Mouse (Mus musculus): ENCODE measurements at regions not wholly inside any gene's neighbourhood (a gene's known extent, or its start where the extent isn't known, plus 50 kb on each side); places are given as distances from the start of the nearest gene placed in this dataset.
A peak's percentile ranks its signal among the peaks of the same experiment; 100 is the strongest.

GRCm38 (mm10) chr13:34800906-34801305, 66.3 kb downstream of the Fam50b start:
- H3K4me3 ChIP-seq (replicated peaks) = no peak overlapping the region
- H3K9ac ChIP-seq = no peak overlapping the region
- 72% methylated on average over 5 of the region's 5 CpGs for WGBS
- peaks cover 4% of the 10 kb centered on the region; the same call in 1 of the 2 replicates for H3K4me1 ChIP-seq
- no peaks in the 10 kb centered on the region for H3K9me3 ChIP-seq (replicated peaks)
- H3K27me3 ChIP-seq = no peaks in the 10 kb centered on the region
- no peak overlapping the region for H3K27ac ChIP-seq (replicated peaks)
- H3K4me2 ChIP-seq (replicated peaks) = no peak overlapping the region
- H3K36me3 ChIP-seq = no peaks in the 10 kb centered on the region
- ATAC-seq (ENCODE audit: insufficient number of reproducible peaks, low FRiP score, low TSS enrichment, low read depth) = no peak

GRCm38 (mm10) chr13:34806532-34807092, 68.5 kb upstream of the Prpf4b start:
- Histone ChIP-seq H3K4me1 (peaks cover 6% of the 10 kb centered on the region; the same call in 1 of the 2 replicates), H3K27ac (replicated peaks) (0 out of 2 replicates have a peak overlapping the region, but pooled peaks have one; percentile 24)
- 0 out of 2 replicates have a peak, but pooled peaks have one; percentile 24 for ATAC-seq (ENCODE audit: insufficient number of reproducible peaks, low FRiP score, low TSS enrichment, low read depth)

GRCm38 (mm10) chr13:34809536-34809935, 65.6 kb upstream of the Prpf4b start:
- H3K4me3 ChIP-seq (replicated peaks) = no peak overlapping the region
- no peak overlapping the region for H3K4me2 ChIP-seq (replicated peaks)
- 92% methylated on average over 1 of the region's 1 CpGs for WGBS
- no peak overlapping the region for H3K27ac ChIP-seq (replicated peaks)
- no peaks in the 10 kb centered on the region; the same call in 1 of the 2 replicates for H3K9me3 ChIP-seq (replicated peaks)
- ATAC-seq (ENCODE audit: insufficient number of reproducible peaks, low FRiP score, low TSS enrichment, low read depth) = no peak
- H3K27me3 ChIP-seq = no peaks in the 10 kb centered on the region
- H3K4me1 ChIP-seq = peaks cover 12% of the 10 kb centered on the region
- no peak overlapping the region for H3K9ac ChIP-seq
- no peaks in the 10 kb centered on the region for H3K36me3 ChIP-seq

More at GRCm38 (mm10) chr13:34806532-34807092, 68.5 kb upstream of the Prpf4b start:
- Histone ChIP-seq H3K4me2 (replicated peaks) (no peak overlapping the region), H3K9ac (no peak overlapping the region), H3K36me3 (no peaks in the 10 kb centered on the region), H3K27me3 (no peaks in the 10 kb centered on the region), H3K4me3 (replicated peaks) (no peak overlapping the region), H3K9me3 (replicated peaks) (no peaks in the 10 kb centered on the region)
- 34% methylated on average over 9 of the region's 9 CpGs for WGBS

DNA sequence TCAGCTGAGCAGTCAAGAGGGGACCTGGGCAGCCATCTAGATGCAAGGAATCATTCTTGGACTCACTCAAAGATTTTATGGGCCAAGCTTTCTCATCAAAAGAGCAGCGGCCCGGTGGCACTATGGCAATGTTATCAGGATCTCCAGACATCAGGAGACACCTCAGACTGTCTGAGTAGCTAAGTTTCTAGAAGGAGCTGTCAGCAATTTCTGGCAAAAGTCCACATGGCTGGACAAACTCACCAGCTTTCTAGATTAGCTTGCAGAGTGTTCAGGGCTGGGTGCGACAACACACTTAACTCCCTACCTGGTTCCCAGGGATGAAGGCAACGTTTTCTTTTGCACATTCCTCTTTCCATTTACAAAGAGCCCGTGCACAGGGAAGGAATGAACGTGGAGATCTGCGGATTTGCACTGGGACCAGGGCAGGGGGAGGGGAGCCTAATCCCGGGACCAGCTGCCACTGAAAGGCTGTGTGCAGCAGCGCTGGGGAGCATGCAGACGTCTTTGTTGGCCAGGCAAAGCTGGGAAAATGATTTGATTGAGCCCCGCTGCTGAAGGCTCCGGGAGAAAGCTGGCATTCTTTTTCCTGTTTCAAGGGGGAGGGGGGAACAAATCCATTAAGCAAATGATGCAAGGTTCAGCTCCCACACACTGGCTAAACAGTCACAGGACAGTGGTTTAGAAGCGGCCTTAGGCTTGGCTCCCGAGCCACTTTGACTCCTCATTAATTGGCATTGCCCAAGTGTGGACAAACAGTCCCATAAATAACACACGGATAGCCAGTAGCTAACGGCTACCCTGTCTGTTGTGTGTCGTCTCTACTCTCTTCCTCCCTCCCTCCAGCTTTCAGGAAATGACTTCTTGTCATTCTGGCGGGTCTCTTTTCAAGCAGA, 60.7 kb upstream of the Prpf4b start:
- H3K4me3 ChIP-seq (replicated peaks) = no peak overlapping the region
- no peaks in the 10 kb centered on the region; the same call in 1 of the 2 replicates for H3K9me3 ChIP-seq (replicated peaks)
- peak overlapping the region; percentile 55 for H3K27ac ChIP-seq (replicated peaks)
- no peak overlapping the region for H3K9ac ChIP-seq
- WGBS = 21% methylated on average over 18 of the region's 18 CpGs
- peaks cover 11% of the 10 kb centered on the region for H3K4me1 ChIP-seq
- peak overlapping the region; percentile 29; the same call in 1 of the 2 replicates for H3K4me2 ChIP-seq (replicated peaks)
- 0 out of 2 replicates have a peak, but pooled peaks have one; percentile 60 for ATAC-seq (ENCODE audit: insufficient number of reproducible peaks, low FRiP score, low TSS enrichment, low read depth)
- H3K36me3 ChIP-seq = no peaks in the 10 kb centered on the region
- no peaks in the 10 kb centered on the region for H3K27me3 ChIP-seq

DNA sequence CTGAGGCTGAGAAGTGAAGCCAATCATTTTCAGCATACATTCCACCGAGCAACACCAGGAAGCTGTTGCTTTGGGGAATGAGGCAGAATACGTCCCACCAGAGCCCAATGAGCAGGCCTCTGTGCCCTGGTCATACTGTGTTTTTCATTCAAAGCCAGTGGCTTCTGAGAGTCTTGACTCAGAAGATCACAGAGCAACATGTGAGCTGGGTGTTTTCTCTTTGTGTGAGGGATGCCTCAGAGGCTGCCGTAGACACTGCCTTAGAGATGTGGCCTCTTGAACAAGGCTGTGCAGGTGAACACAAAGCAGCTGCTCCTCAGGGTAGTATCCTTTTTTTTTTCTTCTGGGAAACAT, 60.1 kb upstream of the Prpf4b start:
- Histone ChIP-seq H3K27me3 (no peaks in the 10 kb centered on the region), H3K4me3 (replicated peaks) (no peak overlapping the region), H3K9ac (no peak overlapping the region), H3K4me1 (peaks cover 11% of the 10 kb centered on the region), H3K9me3 (replicated peaks) (no peaks in the 10 kb centered on the region; the same call in 1 of the 2 replicates), H3K4me2 (replicated peaks) (0 out of 2 replicates have a peak overlapping the region, but pooled peaks have one; percentile 29), H3K27ac (replicated peaks) (peak overlapping the region; percentile 55), H3K36me3 (no peaks in the 10 kb centered on the region)
- no peak for ATAC-seq (ENCODE audit: insufficient number of reproducible peaks, low FRiP score, low TSS enrichment, low read depth)
- 31% methylated on average over 3 of the region's 3 CpGs for WGBS

GRCm38 (mm10) chr13:34818211-34818610, 56.9 kb upstream of the Prpf4b start:
- H3K4me1 ChIP-seq = peaks cover 11% of the 10 kb centered on the region
- ATAC-seq (ENCODE audit: insufficient number of reproducible peaks, low FRiP score, low TSS enrichment, low read depth) = no peak
- no peak overlapping the region for H3K4me3 ChIP-seq (replicated peaks)
- 67% methylated on average over 5 of the region's 5 CpGs for WGBS
- H3K9me3 ChIP-seq (replicated peaks) = no peaks in the 10 kb centered on the region
- H3K27me3 ChIP-seq = no peaks in the 10 kb centered on the region
- H3K4me2 ChIP-seq (replicated peaks) = no peak overlapping the region
- no peak overlapping the region for H3K9ac ChIP-seq
- no peak overlapping the region for H3K27ac ChIP-seq (replicated peaks)
- no peaks in the 10 kb centered on the region for H3K36me3 ChIP-seq

GRCm38 (mm10) chr13:34820423-34820822, 54.7 kb upstream of the Prpf4b start:
- Histone ChIP-seq H3K4me1 (no peaks in the 10 kb centered on the region), H3K27me3 (no peaks in the 10 kb centered on the region), H3K9ac (no peak overlapping the region), H3K36me3 (no peaks in the 10 kb centered on the region), H3K4me3 (replicated peaks) (no peak overlapping the region), H3K4me2 (replicated peaks) (no peak overlapping the region), H3K27ac (replicated peaks) (no peak overlapping the region), H3K9me3 (replicated peaks) (no peaks in the 10 kb centered on the region)
- no peak for ATAC-seq (ENCODE audit: insufficient number of reproducible peaks, low FRiP score, low TSS enrichment, low read depth)
- 57% methylated on average over 4 of the region's 4 CpGs for WGBS

DNA sequence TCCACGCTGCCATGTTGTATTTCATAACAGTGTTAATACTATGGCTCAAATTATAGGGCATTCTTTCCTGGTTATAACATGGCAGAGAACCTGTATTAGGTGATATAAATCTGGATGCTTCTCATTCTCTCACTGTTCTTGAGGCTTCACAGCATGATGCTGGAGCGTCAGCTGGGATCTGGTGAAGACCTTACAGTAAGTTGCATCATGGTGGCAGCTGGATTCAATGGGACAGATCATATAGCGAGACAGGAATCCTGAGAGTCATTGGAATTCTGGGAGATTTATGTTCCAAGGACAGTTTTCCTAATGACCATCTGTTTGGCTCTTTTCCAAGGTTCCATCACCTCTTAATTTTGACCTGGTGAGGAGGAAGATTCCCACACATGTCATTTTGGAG, 53.2 kb upstream of the Prpf4b start:
- Histone ChIP-seq H3K4me3 (replicated peaks) (no peak overlapping the region), H3K27ac (replicated peaks) (no peak overlapping the region), H3K36me3 (no peaks in the 10 kb centered on the region), H3K9me3 (replicated peaks) (no peaks in the 10 kb centered on the region), H3K27me3 (no peaks in the 10 kb centered on the region), H3K9ac (no peak overlapping the region), H3K4me1 (no peaks in the 10 kb centered on the region), H3K4me2 (replicated peaks) (no peak overlapping the region)
- no peak for ATAC-seq (ENCODE audit: insufficient number of reproducible peaks, low FRiP score, low TSS enrichment, low read depth)
- 85% methylated on average over 3 of the region's 3 CpGs for WGBS

DNA sequence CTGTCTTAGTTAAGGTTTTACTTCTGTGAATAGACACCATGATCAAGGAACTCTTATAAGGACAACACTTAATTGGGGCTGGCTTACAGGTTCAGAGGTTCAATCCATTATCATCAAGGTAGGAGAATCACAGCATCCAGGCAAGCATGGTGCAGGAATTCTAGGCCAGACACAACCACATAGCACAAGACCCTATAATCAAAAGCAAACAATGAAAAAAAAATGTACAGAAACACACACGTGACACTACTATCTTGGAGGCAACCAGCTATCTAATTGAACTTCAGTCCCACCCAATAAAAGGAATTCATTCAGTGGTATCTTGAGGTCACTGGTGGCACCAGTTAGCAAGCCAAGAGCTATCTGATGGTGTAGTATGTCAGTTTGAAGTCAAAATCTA, 50.9 kb upstream of the Prpf4b start:
- no peak for ATAC-seq (ENCODE audit: insufficient number of reproducible peaks, low FRiP score, low TSS enrichment, low read depth)
- H3K9ac ChIP-seq = no peak overlapping the region
- H3K4me2 ChIP-seq (replicated peaks) = no peak overlapping the region
- H3K9me3 ChIP-seq (replicated peaks) = no peaks in the 10 kb centered on the region
- no peaks in the 10 kb centered on the region for H3K27me3 ChIP-seq
- no peaks in the 10 kb centered on the region for H3K36me3 ChIP-seq
- no peak overlapping the region for H3K27ac ChIP-seq (replicated peaks)
- 75% methylated on average over 1 of the region's 1 CpGs for WGBS
- no peak overlapping the region for H3K4me3 ChIP-seq (replicated peaks)
- H3K4me1 ChIP-seq = no peaks in the 10 kb centered on the region
